Mouse (Mus musculus): ENCODE data around the gene Cox10.

DNA sequence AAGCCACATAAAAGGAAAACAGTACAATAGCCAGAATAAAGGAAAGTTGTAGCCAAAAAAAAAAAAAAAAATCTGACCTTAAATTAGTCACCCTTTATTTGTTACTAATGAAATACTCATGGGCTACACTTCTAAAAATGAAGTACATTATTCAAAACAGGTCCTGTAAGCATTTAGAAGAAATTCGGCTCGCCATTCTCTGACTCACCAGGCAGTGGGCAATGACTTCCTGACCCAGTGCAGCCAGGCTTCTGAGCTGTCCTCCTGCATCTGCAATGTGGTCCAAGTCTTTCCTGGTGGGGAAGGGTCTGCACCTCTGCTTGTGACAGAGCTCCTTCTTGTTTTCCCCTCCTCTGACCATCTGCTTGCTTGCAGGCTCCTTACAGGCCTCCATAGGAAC is 13.3 kb downstream of the Cox10 start:
- no peak for TF ChIP-seq CTCF (IDR thresholded peaks at IDR 0.05; ENCODE audit: control insufficient read depth, insufficient read depth, insufficient read length)
- no peak for TF ChIP-seq MYOG (IDR thresholded peaks at IDR 0.05; ENCODE audit: control insufficient read depth, extremely low read depth, insufficient read length)
- no peak for TF ChIP-seq CEBPB (IDR thresholded peaks at IDR 0.05; ENCODE audit: low read depth)
- TF ChIP-seq MAX (IDR thresholded peaks at IDR 0.05) = no peak
- TF ChIP-seq MYOD1 (IDR thresholded peaks at IDR 0.05; ENCODE audit: control insufficient read depth, insufficient read length, low read depth) = no peak
